Mouse (Mus musculus) E14TG2a.4 (cell line): ENCODE results near the gene Atl2.

Source experiments
- H3K27me3 ChIP-seq: 2 replicates; pipeline ENCODE4 v1.6.1; 2014; ENCODE audit warnings: low read length, control low read depth; ENCODE audit not compliant: insufficient read depth
- H3K36me3 ChIP-seq: 2 replicates; pipeline ENCODE4 v1.6.1; 2014; ENCODE audit warnings: low read length, control low read depth; ENCODE audit not compliant: insufficient read depth
- H3K4me1 ChIP-seq: replicated peaks from 2 replicates; pipeline ENCODE4 v1.6.1; 2014; ENCODE audit warnings: low read depth, low read length, control low read depth
- H3K4me3 ChIP-seq: replicated peaks from 2 replicates; pipeline ENCODE4 v1.5.1; 2014; ENCODE audit warnings: mild to moderate bottlenecking, low read length
- H3K9me3 ChIP-seq: 2 replicates; pipeline ENCODE4 v1.6.1; 2014; ENCODE audit warnings: low read length, control low read depth
- CTCF ChIP-seq: conservative IDR thresholded peaks from 2 replicates; pipeline ENCODE4 v1.5.1; 2014; ENCODE audit warnings: low read length
- NANOG ChIP-seq: IDR thresholded peaks from 2 replicates; pipeline ENCODE4 v1.6.1; 2014; ENCODE audit warnings: borderline replicate concordance, low read length, mixed read lengths
- POU5F1 ChIP-seq: IDR thresholded peaks from 2 replicates; pipeline ENCODE4 v1.6.1; 2014; ENCODE audit warnings: low read length, borderline replicate concordance

Atl2 gene

GRCm38 (mm10) chr17:79891944-79892343, 4.0 kb downstream of the Atl2 start:
- Histone ChIP-seq H3K9me3 (no peaks in the 10 kb centered on the region), H3K36me3 (peaks cover 8% of the 10 kb centered on the region), H3K27me3 (0 out of 2 replicates have a peak, but pooled peaks cover 4% of the 10 kb centered on the region), H3K4me1 (peaks cover 71% of the 10 kb centered on the region), H3K4me3 (no peak overlapping the region)
- TF ChIP-seq NANOG (no peak), POU5F1 (no peak), CTCF (no peak)

GRCm38 (mm10) chr17:79887926-79888325, 8.0 kb downstream of the Atl2 start:
- TF ChIP-seq NANOG = no peak
- no peak for TF ChIP-seq POU5F1
- no peak for TF ChIP-seq CTCF
- no peaks in the 10 kb centered on the region for H3K9me3 ChIP-seq
- peaks cover 5% of the 10 kb centered on the region for H3K36me3 ChIP-seq
- peaks cover 52% of the 10 kb centered on the region for H3K4me1 ChIP-seq
- no peak overlapping the region for H3K4me3 ChIP-seq
- no peaks in the 10 kb centered on the region for H3K27me3 ChIP-seq

- no peak overlapping the region for H3K4me3 ChIP-seq
- peaks cover 25% of the 10 kb centered on the region for H3K4me1 ChIP-seq
- H3K27me3 ChIP-seq = no peaks in the 10 kb centered on the region
- H3K36me3 ChIP-seq = no peaks in the 10 kb centered on the region
- H3K9me3 ChIP-seq = no peaks in the 10 kb centered on the region
- no peak for TF ChIP-seq NANOG
- TF ChIP-seq CTCF = no peak
- no peak for TF ChIP-seq POU5F1
Measured at GRCm38 (mm10) chr17:79883198-79883597, 12.7 kb downstream of the Atl2 start.

DNA sequence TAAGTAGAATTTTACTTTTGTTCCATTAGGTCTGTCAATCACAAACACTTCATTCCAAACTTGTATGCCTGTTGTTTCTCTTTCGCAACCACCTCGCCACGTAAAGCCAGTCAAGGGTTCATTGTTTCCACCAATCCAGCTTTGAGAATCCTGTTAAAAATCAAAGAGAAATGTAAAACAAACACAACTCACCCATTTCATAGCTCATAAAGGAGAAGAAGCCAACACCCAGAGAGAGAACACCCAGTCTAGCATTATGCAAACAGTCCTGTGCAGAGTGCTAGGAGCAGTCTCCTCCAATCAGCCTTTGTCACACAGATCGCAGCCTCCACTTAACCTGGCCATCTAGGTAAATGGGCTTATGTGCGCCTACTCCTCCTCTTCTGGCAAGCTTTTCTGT, 30.9 kb downstream of the Atl2 start:
- TF ChIP-seq CTCF (no peak), POU5F1 (no peak), NANOG (no peak)
- Histone ChIP-seq H3K4me1 (peaks cover 5% of the 10 kb centered on the region; the same call in 1 of the 2 replicates), H3K4me3 (no peak overlapping the region), H3K36me3 (peaks cover 67% of the 10 kb centered on the region), H3K27me3 (no peaks in the 10 kb centered on the region), H3K9me3 (no peaks in the 10 kb centered on the region)

DNA sequence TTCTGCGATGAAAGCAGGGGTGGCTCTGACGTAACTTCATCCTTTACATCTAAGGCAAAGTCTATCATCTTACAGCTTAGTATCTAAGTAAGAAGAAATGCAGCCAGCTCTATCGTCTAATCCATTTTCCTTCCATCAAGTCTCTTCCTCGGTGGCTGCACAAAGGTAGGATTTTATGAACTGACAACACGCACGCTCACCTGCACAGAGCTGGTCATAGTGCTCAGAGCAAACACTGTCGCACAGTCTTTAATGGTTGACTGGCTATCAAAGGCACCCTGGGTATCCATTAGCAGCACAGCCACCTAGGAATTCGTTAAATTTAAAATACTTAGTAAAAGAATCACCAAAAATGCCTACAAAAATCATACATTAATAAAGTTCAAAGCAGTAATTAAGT, 31.4 kb downstream of the Atl2 start:
- TF ChIP-seq CTCF = no peak
- TF ChIP-seq NANOG = no peak
- no peak for TF ChIP-seq POU5F1

DNA sequence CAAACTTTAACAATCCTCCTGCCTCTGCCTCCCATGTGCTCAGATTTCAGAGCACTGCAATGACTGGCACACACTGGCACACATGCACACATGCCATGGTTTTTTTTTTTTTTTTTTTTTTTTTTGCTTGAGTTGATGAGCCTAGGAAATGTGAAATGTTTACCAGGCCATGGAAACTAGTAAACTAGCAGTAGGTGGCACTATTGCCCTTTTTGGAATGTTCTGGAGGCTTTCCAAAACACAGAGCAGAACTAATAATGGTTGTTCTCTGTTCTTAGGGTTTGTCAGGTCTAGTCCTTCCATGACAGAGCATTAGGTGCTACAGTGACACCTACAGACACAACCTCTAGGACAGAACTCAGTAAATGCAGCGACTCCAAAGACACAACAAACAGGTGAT, 33.9 kb downstream of the Atl2 start:
- Histone ChIP-seq H3K27me3 (no peaks in the 10 kb centered on the region), H3K9me3 (no peaks in the 10 kb centered on the region), H3K36me3 (peaks cover 88% of the 10 kb centered on the region), H3K4me3 (no peak overlapping the region), H3K4me1 (peaks cover 5% of the 10 kb centered on the region; the same call in 1 of the 2 replicates)
- no peak for TF ChIP-seq CTCF
- TF ChIP-seq NANOG = no peak
- TF ChIP-seq POU5F1 = no peak

More for the DNA sequence above, 31.4 kb downstream of the Atl2 start:
- Histone ChIP-seq H3K4me3 (no peak overlapping the region), H3K9me3 (no peaks in the 10 kb centered on the region), H3K4me1 (peaks cover 5% of the 10 kb centered on the region; the same call in 1 of the 2 replicates), H3K36me3 (peaks cover 70% of the 10 kb centered on the region), H3K27me3 (no peaks in the 10 kb centered on the region)

- H3K36me3 ChIP-seq = peaks cover 97% of the 10 kb centered on the region
- no peaks in the 10 kb centered on the region for H3K27me3 ChIP-seq
- H3K4me3 ChIP-seq = no peak overlapping the region
- H3K9me3 ChIP-seq = no peaks in the 10 kb centered on the region
- no peak for TF ChIP-seq NANOG
- TF ChIP-seq CTCF = no peak
- no peak for TF ChIP-seq POU5F1
- no peaks in the 10 kb centered on the region for H3K4me1 ChIP-seq
Measured at GRCm38 (mm10) chr17:79855533-79855932, 40.4 kb downstream of the Atl2 start.

- Histone ChIP-seq H3K27me3 (no peaks in the 10 kb centered on the region), H3K36me3 (peaks cover 59% of the 10 kb centered on the region), H3K4me1 (no peaks in the 10 kb centered on the region), H3K4me3 (no peak overlapping the region), H3K9me3 (peaks cover 14% of the 10 kb centered on the region)
- TF ChIP-seq CTCF (no peak), NANOG (no peak), POU5F1 (no peak)
Measured at GRCm38 (mm10) chr17:79848385-79848784, 47.5 kb downstream of the Atl2 start.

DNA sequence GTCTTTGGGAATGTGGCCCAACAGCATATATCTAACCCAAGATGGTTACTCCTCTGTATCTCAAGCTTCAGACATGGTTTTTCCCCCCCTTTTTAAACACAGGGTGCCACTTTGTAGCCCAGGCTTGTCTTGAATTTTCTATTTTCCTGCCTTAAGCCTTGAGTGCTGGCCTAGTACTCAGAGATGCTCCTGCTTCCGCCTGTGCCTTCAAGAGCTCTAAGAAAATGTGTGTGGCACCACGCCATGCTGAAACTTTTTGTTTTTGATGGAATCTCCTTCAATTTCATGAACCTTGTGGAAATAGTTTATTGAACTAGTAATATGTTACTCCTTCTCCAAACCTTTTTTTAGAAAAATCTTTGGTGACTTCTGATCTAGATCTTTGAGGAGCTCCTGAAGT, 49.7 kb downstream of the Atl2 start:
- Histone ChIP-seq H3K4me1 (no peaks in the 10 kb centered on the region), H3K4me3 (no peak overlapping the region), H3K9me3 (peaks cover 14% of the 10 kb centered on the region), H3K36me3 (peaks cover 37% of the 10 kb centered on the region), H3K27me3 (no peaks in the 10 kb centered on the region)
- TF ChIP-seq POU5F1 (no peak), CTCF (no peak), NANOG (no peak)
